Mouse (Mus musculus): ENCODE results near the gene Ccdc105. TPM values are rescaled to one million over a fixed set of nuclear protein-coding genes. Genes with fewer than 3 reads are reported as not detected.

Gene Ccdc105
- not detected for polyA plus RNA-seq (2017; shearing (Covaris generic))

DNA sequence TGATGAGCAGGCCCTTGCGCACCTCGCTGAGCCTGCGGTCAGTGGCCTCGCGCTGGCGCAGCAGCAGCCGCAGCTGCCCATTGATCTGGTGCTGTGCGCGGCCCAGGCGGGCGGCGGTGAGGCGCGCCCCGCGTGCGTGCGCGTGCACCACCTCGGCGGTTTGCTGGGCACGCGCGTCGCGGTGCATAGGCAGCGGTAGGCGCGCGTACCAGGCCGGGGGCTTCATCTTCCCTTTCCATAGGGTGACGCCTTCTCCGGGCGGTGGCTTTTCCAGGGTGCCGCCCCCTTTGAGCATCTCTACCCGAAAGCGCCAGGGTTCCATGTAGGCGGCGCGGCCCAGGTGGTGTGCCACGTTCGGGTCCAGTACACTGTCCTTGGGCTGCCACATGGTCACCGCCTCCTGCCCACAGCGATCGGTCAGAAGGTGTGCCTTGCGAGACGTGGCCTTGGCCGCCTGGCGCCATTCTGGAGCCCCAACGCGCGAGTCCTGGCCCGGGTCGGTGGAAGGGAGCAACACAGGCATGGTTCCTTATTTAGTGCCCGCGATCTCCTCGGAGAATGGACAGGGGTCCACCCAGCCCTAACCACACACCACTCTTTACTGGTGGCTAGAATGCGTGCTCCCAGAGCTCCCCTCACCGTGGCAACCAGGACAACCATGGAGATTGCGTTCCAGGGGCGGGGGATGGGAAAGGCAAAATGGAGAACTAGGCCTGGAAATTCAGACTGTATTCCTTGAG, at the start of gene Ccdc105:
Ccdc105 (minus strand) TSS at position 614 of the 740 bp plus-strand sequence.
- no peak for ATAC-seq

DNA sequence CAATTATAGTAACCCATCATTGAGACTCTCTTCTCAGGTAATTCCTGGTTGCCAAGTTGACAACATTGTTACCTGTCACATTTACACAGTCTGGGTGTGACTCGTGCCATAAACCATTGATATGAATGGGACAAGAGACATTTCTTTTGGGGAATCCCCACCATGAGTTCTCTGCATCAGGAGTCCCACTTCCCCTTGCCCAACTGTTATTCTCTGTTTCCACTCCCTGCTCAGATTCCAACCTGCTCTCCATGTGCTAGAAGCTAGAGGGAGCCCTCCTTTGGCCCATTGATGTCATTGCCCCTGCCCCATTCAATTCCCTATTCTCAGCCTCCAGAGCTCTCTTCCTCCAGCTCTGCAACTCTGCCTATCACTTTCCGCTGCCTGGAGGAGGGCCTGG, 48.6 kb upstream of the Ccdc105 start:
- no peak for ATAC-seq

DNA sequence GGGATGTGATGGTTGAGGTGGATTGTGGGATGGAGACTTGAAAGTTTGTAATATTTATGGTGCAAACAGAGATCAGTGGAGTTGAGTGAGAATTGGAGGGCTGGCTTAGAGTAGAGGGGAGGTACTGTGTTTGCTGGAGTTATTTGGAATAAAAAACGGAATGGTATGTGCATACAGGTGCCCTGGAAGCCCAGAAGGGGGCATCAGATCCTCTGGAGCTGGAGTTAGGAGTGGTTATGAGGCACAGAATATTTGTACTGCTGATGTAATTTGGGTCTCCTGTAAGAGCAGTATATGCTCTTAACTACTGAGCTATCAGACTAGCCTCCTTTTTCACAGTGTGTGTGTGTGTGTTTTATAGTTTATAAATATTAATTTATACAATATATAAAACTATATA, 37.7 kb upstream of the Ccdc105 start:
- no peak for ATAC-seq

DNA sequence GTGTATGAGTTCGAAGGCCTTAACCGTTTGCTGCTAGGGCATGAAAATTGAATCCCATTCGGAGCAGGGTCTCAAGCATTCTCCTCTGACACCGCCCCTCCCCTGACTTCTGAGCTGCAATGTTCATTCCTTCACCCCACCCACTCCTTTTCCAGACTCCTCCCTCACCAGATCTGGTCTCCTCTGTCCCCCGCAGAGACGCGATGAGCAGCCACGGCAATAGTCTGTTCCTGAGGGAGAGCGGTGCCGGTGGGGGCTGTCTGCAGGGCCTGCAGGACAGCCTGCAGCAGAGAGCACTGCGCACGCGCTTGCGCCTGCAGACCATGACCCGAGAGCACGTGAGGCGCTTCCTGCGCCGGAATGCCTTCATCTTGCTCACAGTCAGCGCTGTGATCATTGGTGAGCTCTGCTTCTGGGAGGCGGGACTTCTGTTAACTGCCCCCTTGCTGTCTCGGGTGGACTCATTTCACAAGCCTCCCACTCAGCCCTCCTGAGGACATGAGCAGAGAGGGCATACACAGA, 34.8 kb upstream of the Ccdc105 start:
- ATAC-seq, result no peak

DNA sequence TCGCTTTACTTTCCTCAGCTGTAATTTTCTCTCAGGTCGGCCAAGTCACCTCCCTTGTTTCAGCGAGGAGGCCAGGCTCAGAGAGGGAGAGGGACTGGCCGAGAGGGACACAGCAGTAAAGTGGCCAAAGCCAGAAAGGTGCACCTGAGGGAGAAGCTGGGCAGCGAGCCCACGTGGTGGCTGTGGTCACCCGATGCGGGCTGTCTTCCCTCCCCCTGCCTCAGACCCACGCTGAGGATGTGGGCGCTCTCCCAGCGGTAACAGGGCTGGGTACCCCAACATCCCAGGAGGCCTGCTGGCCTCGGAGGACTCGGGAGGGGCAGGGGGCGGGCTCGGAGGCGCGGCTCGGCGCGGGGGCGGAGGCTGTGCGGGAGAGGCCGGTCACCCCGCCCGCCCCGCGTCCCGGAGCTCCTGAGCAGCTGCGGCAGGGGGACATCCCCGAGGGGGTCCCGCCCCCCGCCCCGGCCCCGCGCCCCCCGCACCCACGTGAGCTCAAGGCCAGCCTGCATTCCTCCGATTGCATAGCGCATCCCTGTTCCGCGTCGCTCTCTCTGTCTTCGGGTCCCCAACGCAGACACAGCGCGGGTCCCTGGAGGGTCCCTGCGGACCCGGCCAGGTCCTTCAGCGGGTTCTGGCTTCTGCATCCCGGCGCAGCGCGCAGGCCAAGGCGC, 27.3 kb upstream of the Ccdc105 start, which contains the start of gene Slc1a6:
Slc1a6 (plus strand) TSS at position 516 of the 671 bp plus-strand sequence.
- no peak for ATAC-seq

DNA sequence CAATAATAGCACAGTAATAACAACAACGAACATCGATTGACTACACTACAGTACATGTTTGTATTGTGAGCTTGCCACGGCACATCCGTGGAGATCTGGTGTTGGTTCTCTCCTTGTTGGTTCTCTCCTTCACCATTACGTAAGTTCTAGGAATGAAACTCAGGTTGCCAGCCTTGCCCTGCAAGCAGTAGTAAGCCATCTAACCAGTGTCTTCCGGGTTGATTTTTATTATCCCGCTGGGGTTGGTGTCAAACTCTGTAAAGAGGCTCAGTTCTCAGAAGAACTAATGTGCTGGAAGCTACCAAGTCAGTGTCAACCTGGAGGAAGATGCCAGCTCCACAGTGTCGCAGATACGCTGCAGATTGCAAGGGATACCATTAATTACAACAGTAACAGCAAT, 26.7 kb upstream of the Ccdc105 start:
- no peak for ATAC-seq

GRCm38 (mm10) chr10:78775830-78776229, 23.0 kb upstream of the Ccdc105 start:
- ATAC-seq, result no peak

DNA sequence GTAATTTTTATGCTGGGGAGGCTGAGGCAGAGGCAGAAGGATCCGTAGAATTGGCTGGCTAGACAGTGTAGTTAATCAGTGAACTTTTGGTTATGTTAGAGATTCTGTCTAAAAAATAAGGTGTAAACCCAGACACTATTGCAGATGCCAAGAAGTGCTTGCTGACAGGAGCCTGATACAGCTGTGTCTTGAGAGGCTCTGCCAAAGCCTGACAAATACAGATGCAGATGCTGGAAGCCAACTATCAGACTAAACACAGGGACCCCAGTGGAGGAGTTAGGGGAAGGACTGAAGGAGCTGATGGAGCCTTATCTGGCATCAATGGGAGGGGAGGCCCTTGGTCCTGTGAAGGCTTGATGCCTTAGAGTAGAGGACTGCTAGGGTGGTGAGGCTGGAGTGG, 12.7 kb upstream of the Ccdc105 start:
- no peak for ATAC-seq

DNA sequence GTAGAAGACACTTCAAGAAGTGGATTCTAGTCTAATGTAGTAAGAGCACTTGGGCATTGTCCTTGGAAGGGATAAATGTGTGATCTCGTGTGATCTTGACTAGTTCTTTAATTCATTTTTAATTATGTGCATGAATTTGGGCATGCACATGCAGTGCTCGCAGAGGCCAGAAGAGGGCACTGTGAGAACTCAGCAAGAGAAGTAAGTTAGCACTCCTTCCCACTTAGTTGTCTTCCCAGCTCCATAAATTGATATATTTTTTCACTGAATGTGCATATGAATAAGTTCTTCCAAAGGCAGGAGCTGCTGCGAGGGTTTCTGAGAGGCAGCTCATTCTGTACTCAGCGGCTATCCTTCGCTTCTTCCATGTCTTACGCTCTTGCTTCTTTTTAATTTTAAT, 3.2 kb upstream of the Ccdc105 start:
- no peak for ATAC-seq

- no peak for ATAC-seq
Observed at GRCm38 (mm10) chr10:78748946-78749345, 3.9 kb downstream of the Ccdc105 start.

- no peak for ATAC-seq
Observed at GRCm38 (mm10) chr10:78748161-78748560, 4.7 kb downstream of the Ccdc105 start.

DNA sequence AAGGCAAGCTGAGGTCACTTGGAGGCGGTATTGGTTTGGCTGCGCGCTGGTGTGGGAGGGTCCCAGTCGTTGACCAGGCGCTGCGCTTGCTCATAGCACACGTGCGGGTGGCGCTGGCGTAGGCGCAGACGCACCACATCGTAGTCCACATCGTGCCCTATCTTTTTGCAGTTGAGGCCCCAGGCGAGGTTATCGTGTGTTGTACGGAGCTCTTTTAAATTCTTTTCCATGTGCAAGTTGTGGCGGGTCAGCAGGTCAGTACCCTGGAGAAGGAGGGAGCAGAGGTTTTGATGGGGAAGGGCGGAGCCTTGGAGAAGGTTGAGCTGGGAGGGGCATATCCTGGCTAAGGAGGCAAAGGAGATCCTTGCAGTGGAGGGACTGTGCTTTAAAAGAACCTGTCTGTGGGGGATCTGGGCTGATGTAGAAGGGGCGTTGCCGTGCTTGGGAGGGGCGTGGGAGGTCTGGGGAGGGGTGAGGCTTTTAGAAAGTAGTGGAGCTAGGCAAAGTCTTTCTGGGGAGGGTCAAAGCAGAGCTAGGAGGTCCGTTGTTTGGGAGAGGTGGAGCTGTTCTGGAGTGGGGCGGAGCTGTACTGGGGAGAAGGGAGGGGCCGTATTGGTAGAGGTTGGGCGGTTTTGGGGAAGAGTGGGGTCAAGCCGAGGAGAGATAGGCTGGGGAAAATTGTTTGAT, 5.7 kb downstream of the Ccdc105 start:
- no peak for ATAC-seq

GRCm38 (mm10) chr10:78745453-78746232, 7.2 kb downstream of the Ccdc105 start:
- ATAC-seq, result no peak

DNA sequence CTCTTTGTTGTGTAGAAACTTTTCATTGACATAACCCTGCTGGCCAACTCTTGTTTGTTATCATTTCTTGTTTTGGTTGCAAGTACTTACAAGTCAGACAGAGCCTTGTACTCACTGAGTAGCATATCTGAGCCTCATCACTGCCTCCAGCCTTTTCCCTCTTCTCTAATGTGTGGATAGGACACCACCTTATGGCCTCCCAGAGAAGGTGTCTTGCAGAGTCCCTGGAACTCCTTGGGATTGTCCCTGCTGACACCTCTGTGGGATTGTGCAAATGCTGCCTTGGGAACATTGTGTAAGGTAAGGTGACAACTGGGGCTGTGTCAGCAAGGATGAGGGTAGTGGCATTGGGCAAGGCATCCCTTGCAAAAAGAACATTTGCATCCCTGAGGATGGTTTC, 9.1 kb downstream of the Ccdc105 start:
- ATAC-seq, result no peak

DNA sequence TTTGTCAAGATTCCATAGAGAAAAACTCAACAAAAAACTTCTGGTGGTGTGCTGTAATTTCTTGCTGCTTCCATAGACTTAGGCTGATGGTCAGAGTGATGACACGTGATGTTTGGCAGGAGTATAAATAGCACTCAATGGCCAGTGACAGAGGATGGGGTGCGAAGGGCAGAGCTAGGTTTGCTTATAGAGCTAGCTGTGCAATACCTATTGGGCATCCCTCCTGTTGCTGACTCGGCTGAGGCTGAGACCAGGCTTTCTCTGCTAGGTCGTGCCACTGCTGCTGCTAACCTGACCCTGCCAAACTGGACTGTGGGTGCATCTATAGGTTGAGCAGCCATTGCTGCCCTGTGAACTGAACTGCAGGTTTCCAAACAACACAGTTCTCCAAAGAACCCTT, 13.0 kb downstream of the Ccdc105 start:
- ATAC-seq, result no peak

- no peak for ATAC-seq
Observed at GRCm38 (mm10) chr10:78727876-78728275, 25.0 kb downstream of the Ccdc105 start.

- no peak for ATAC-seq
Observed at GRCm38 (mm10) chr10:78727035-78727434, 25.8 kb downstream of the Ccdc105 start.

DNA sequence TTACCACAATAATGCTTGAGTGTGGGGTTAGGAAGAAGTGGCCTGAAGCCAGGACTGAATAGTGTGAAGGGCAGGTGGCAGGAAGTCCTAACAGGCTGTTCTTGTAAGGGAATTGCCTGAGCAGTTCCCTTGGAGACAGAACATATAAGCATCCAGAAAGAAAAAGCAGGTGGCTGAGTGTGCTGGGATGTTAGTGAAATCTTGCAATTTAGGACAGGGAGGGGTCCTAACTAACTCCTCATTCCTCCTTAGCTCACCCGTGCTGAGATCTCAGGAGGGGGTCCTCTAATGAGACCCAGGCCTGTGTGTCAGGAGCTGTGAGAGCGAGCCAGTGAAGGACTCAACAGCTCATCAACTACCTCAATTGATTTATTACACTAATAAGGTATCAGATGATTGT, 29.4 kb downstream of the Ccdc105 start:
- no peak for ATAC-seq

GRCm38 (mm10) chr10:78722654-78723053, 30.2 kb downstream of the Ccdc105 start:
- no peak for ATAC-seq

- ATAC-seq, result no peak
Observed at GRCm38 (mm10) chr10:78722036-78722435, 30.8 kb downstream of the Ccdc105 start.

DNA sequence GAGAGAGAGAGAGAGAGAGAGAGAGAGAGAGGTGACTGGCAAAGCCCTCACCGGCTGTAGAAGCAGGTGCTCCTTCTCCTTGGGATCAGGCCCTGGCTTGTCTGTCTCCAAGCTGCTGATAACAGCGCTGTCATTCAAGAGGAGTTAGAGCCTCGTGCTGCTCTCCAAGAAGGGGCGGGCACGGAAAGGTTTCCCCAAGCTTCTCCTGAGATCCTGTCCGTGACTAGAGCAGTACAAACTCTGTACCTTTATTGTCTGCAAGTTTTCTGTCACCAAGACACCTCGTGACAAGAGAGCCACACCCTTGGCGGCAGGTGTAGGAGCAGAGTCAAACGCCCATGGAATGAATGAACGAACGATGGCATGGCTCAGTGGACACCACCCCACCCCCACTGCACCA, 34.8 kb downstream of the Ccdc105 start, which contains the start of gene Casp14:
Casp14 (minus strand) TSS at position 239 of the 400 bp plus-strand sequence.
- no peak for ATAC-seq

DNA sequence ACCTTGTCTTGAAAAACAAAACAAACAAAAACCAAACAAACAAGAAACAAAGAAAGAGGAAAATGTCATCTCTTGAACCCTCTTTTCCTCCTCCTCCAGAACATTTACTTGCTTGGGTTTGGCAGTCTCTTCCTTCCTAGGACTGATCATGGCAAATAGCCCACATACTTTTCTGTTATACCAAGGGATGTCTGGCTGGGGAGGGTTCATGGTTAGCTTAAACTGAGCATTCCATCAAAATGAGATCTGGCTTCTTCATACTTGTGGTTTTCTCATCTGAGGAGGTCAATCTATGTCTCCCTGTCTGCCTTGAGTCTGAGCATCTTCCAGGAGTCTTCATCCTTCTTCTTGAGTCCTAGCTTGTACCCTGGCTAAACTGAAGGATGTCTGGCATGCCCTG, 36.6 kb downstream of the Ccdc105 start:
- ATAC-seq, result no peak

DNA sequence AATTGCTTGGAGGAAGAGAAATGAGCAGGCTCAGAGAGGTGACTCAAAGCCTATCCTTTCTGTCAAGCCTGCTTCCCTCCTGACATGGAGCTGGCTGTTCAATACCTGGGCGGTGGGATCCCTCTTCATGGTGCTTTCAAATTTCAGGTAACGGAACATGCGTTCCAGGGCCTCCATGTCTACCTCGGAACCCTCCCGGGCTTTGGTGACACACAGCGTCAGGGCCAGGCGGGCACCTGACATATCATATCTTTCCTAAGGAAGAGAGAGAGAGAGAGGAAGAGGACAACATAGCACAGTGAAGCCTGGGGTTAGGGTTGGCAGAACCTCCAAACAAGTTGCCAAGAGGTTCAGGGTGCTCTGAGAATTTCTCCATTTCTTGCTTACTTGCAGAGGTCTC, 37.7 kb downstream of the Ccdc105 start:
- no peak for ATAC-seq
